Mouse (Mus musculus): ENCODE data around the gene Rpl6. TPM values are rescaled to one million over a fixed set of nuclear protein-coding genes. Genes with fewer than 3 reads are reported as not detected.

Rpl6 gene
- polyA plus RNA-seq, 1 experiment from 2014 or later: 343 TPM

GRCm38 (mm10) chr5:121232789-121233188 is 28.5 kb downstream of the Rpl6 start:
- Histone ChIP-seq H3K27ac (no peak overlapping the region), H3K9ac (no peak overlapping the region), H3K4me3 (no peak overlapping the region), H3K36me3 (replicated peaks) (no peaks in the 10 kb centered on the region), H3K9me3 (no peaks in the 10 kb centered on the region), H3K4me1 (no peaks in the 10 kb centered on the region), H3K27me3 (replicated peaks) (no peaks in the 10 kb centered on the region), H3K4me2 (no peak overlapping the region)
- ATAC-seq (replicated peaks): no peak
- 96% methylated on average over 1 of the region's 1 CpGs for WGBS

DNA sequence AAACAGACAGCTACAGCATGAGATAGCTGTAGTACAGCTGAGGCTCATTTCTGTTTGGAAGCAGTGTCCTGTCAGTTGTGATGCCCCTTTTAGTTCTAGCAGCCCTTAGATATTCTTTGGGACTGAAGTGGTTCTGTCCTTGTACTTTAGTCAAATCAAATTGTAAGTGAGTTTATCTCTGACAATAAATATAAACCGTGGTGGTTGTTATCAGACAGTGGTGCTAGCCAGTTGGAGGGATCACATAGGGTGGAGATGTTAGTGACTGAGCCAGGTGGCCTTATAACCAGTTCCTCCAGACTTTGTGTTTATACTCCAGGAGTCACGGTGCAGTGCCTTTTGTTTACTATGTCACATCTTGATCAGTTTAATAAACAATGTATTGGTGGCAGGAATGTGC is 29.4 kb downstream of the Rpl6 start:
- 92% methylated on average over 2 of the region's 2 CpGs for WGBS
- Histone ChIP-seq H3K27me3 (replicated peaks) (no peaks in the 10 kb centered on the region), H3K9ac (no peak overlapping the region), H3K4me2 (no peak overlapping the region), H3K4me1 (no peaks in the 10 kb centered on the region), H3K36me3 (replicated peaks) (no peaks in the 10 kb centered on the region), H3K9me3 (no peaks in the 10 kb centered on the region), H3K27ac (no peak overlapping the region), H3K4me3 (no peak overlapping the region)
- ATAC-seq (replicated peaks): no peak

- no peak overlapping the region for H3K4me2 ChIP-seq
- H3K9me3 ChIP-seq: no peaks in the 10 kb centered on the region
- H3K36me3 ChIP-seq (replicated peaks): no peaks in the 10 kb centered on the region
- H3K27ac ChIP-seq: no peak overlapping the region
- no peak overlapping the region for H3K4me3 ChIP-seq
- no peak overlapping the region for H3K9ac ChIP-seq
- H3K4me1 ChIP-seq: no peaks in the 10 kb centered on the region
- no peaks in the 10 kb centered on the region for H3K27me3 ChIP-seq (replicated peaks)
- 79% methylated on average over 5 of the region's 5 CpGs for WGBS
- no peak for ATAC-seq (replicated peaks)
Measured at GRCm38 (mm10) chr5:121236171-121236570, 31.9 kb downstream of the Rpl6 start.

- no peak overlapping the region for H3K27ac ChIP-seq
- H3K9ac ChIP-seq: no peak overlapping the region
- no peak overlapping the region for H3K4me2 ChIP-seq
- no peaks in the 10 kb centered on the region for H3K4me1 ChIP-seq
- no peak overlapping the region for H3K4me3 ChIP-seq
- H3K9me3 ChIP-seq: no peaks in the 10 kb centered on the region
- no peak for ATAC-seq (replicated peaks)
- no peaks in the 10 kb centered on the region for H3K36me3 ChIP-seq (replicated peaks)
- H3K27me3 ChIP-seq (replicated peaks): no peaks in the 10 kb centered on the region
- 86% methylated on average over 2 of the region's 2 CpGs for WGBS
Measured at GRCm38 (mm10) chr5:121238208-121238607, 33.9 kb downstream of the Rpl6 start.

DNA sequence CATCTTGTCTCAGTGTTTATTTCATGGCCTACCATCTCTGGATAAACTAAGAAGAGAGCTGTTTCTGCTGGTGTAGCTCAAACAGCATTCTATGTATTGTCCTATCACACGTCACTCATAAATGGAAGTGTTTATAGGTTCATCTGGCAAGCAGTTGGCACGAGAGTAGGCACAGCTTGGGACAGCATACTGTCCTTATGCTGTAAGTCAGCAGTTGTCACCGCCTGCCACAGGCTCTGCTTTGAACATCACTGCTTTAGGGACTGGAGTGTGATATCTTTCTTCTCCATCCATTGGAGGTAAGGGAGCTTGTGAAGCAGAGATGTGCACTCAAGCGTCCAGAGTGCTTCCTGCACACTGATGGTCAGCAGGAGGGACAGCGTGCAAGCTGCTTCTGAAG is 35.6 kb downstream of the Rpl6 start:
- WGBS: 78% methylated on average over 5 of the region's 5 CpGs

GRCm38 (mm10) chr5:121241182-121241581 is 36.9 kb downstream of the Rpl6 start:
- Histone ChIP-seq H3K4me2 (no peak overlapping the region), H3K4me3 (no peak overlapping the region), H3K27me3 (replicated peaks) (no peaks in the 10 kb centered on the region), H3K9me3 (no peaks in the 10 kb centered on the region), H3K9ac (no peak overlapping the region), H3K27ac (no peak overlapping the region), H3K36me3 (replicated peaks) (no peaks in the 10 kb centered on the region), H3K4me1 (peaks cover 3% of the 10 kb centered on the region)
- ATAC-seq (replicated peaks): no peak

More for the DNA sequence above, 35.6 kb downstream of the Rpl6 start:
- no peak for ATAC-seq (replicated peaks)
- Histone ChIP-seq H3K27me3 (replicated peaks) (no peaks in the 10 kb centered on the region), H3K4me1 (no peaks in the 10 kb centered on the region), H3K36me3 (replicated peaks) (no peaks in the 10 kb centered on the region), H3K27ac (no peak overlapping the region), H3K4me3 (no peak overlapping the region), H3K4me2 (no peak overlapping the region), H3K9ac (no peak overlapping the region), H3K9me3 (no peaks in the 10 kb centered on the region)

DNA sequence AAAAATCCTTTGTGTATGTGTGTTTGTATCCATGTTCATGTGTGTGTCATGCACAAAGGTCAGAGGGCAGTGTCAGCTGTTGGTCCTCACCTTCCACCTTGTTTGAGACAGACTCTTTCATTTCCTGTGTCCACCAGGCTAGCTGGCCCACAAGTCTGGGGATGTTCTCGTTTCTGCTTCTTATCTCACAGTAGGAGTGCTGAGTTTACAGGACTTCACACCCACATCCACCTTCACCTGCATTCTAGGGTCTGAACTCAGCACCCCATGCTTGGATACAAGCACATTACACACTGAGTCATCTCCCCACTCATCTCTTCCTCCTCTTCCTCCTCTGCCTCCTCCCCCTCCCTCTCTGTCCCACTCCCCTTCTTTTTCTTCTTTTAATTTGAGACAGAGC is 38.0 kb downstream of the Rpl6 start:
- WGBS: 75% methylated on average over 1 of the region's 1 CpGs
- no peaks in the 10 kb centered on the region for H3K27me3 ChIP-seq (replicated peaks)
- H3K27ac ChIP-seq: no peak overlapping the region
- H3K9ac ChIP-seq: no peak overlapping the region
- no peaks in the 10 kb centered on the region for H3K36me3 ChIP-seq (replicated peaks)
- H3K4me1 ChIP-seq: peaks cover 4% of the 10 kb centered on the region
- H3K9me3 ChIP-seq: no peaks in the 10 kb centered on the region
- no peak overlapping the region for H3K4me3 ChIP-seq
- no peak overlapping the region for H3K4me2 ChIP-seq
- ATAC-seq (replicated peaks): no peak

- Histone ChIP-seq H3K4me3 (no peak overlapping the region), H3K27me3 (replicated peaks) (no peaks in the 10 kb centered on the region), H3K4me1 (peaks cover 4% of the 10 kb centered on the region), H3K27ac (no peak overlapping the region), H3K4me2 (no peak overlapping the region), H3K36me3 (replicated peaks) (no peaks in the 10 kb centered on the region), H3K9ac (no peak overlapping the region), H3K9me3 (no peaks in the 10 kb centered on the region)
- WGBS: 85% methylated on average over 1 of the region's 1 CpGs
- ATAC-seq (replicated peaks): no peak
Measured at GRCm38 (mm10) chr5:121242701-121243100, 38.4 kb downstream of the Rpl6 start.

DNA sequence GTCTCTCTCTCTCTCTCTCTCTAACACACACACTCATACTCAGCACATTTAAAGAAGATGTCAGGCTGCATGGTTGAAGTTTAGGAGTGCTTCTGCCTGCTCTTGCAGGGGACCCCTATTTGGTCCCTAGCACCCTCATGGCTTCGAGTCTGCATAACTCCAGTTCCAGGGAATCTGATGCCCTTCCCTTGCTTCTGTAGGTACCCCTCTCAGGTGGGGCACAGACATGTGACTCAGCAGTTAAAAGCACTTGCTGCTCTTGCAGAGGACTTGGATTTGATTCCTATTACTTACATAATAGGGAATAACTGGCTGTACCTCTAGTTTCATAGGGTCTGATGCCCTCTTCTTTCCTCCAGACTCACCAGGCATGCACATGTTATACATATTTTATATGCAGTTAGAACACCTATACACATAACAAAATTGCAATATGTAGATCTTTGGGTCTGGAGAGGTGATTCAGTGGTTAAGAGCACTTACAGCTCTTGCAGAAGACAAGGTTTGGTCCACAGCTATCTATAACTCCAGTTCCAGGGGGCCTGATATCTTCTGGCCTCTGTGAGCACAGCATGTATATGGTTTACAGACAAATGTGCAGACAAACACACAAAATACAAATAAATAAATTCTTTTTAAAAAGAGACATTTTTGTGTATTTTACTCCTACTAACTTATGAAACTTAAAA is 39.5 kb downstream of the Rpl6 start:
- peaks cover 4% of the 10 kb centered on the region for H3K4me1 ChIP-seq
- H3K4me3 ChIP-seq: no peak overlapping the region
- H3K9ac ChIP-seq: no peak overlapping the region
- no peaks in the 10 kb centered on the region for H3K36me3 ChIP-seq (replicated peaks)
- H3K4me2 ChIP-seq: no peak overlapping the region
- H3K9me3 ChIP-seq: no peaks in the 10 kb centered on the region
- 94% methylated on average over 1 of the region's 1 CpGs for WGBS
- ATAC-seq (replicated peaks): no peak
- H3K27ac ChIP-seq: no peak overlapping the region
- no peaks in the 10 kb centered on the region for H3K27me3 ChIP-seq (replicated peaks)

DNA sequence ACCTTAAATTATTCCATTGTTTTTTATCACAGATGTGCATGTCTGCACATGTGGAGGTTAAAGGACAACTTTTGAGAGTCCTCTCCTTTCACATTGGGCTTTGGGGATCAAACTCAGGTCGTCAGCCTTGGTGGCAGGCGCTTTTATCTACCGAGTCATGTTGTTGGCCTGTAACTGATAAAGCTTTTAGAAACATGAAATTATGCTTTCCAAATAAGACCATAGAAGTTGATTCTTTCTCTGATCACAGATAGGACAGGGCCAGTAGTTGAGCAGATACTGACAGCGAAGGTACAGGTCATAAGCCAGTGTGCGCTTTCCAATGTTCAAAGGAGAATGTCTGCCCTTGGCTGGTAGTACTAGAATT is 40.1 kb downstream of the Rpl6 start:
- 93% methylated on average over 5 of the region's 5 CpGs for WGBS
- no peaks in the 10 kb centered on the region for H3K36me3 ChIP-seq (replicated peaks)
- no peak for ATAC-seq (replicated peaks)
- H3K4me2 ChIP-seq: no peak overlapping the region
- H3K4me1 ChIP-seq: peaks cover 4% of the 10 kb centered on the region
- no peak overlapping the region for H3K27ac ChIP-seq
- H3K27me3 ChIP-seq (replicated peaks): no peaks in the 10 kb centered on the region
- no peaks in the 10 kb centered on the region for H3K9me3 ChIP-seq
- H3K9ac ChIP-seq: no peak overlapping the region
- H3K4me3 ChIP-seq: no peak overlapping the region

DNA sequence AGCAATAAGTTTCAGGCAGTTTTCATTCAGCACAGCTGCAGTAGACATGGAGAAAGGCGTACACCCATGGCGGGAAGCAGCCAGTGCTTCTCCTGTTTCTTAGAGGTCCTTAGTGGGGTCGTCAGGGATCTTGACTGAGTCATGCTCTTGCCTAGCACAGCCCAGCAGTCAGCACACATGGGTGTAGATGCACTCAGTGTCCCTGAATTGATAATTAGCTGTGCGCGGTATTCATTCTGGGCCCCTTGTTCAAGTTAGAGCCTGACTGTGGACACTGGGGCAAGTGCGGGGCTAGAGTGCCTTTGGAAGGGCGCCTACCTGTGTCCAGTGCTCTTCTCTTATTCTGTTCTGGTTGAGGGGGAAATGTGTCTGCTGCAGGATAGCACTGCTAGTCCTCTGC is 40.9 kb downstream of the Rpl6 start:
- H3K9me3 ChIP-seq: no peaks in the 10 kb centered on the region
- WGBS: 82% methylated on average over 7 of the region's 7 CpGs

DNA sequence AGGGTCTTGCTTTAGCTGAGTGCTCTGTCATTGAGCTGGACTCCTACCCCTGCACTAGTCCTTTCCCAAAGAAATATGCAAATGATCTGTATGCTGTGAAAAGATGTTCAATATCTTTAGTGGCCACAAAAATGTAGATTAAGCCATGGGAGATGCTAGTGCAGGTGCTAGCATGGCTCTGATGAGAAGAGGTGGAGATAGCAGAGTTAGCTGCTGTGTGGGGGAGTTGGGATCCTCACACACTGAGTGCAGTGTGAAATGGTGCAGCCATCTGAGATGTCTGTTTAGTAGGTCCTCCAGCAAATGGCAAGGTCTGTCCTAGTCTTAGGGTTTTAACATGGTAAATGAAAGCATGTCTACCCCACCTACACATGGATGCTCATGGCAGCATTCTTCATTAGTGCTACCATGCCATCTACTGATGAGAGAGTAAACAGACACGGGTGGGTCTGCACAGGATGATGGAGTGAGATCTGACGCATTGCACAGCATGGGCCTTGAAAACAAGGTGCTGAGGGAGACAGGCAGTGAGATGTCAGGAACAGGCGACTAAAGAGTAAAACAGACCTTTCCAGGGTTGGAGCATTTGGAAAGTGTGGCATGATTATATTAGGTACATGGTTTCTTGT is 44.6 kb downstream of the Rpl6 start:
- H3K9ac ChIP-seq: no peak overlapping the region
- 85% methylated on average over 3 of the region's 3 CpGs for WGBS
- ATAC-seq (replicated peaks): no peak
- no peak overlapping the region for H3K4me3 ChIP-seq
- peaks cover 4% of the 10 kb centered on the region for H3K4me1 ChIP-seq
- H3K27me3 ChIP-seq (replicated peaks): no peaks in the 10 kb centered on the region
- peaks cover 2% of the 10 kb centered on the region; the same call in 1 of the 2 replicates for H3K36me3 ChIP-seq (replicated peaks)
- no peaks in the 10 kb centered on the region for H3K9me3 ChIP-seq
- no peak overlapping the region for H3K4me2 ChIP-seq
- no peak overlapping the region for H3K27ac ChIP-seq

More for the DNA sequence above, 40.9 kb downstream of the Rpl6 start:
- no peak overlapping the region for H3K4me2 ChIP-seq
- peaks cover 4% of the 10 kb centered on the region for H3K4me1 ChIP-seq
- no peaks in the 10 kb centered on the region for H3K36me3 ChIP-seq (replicated peaks)
- no peak overlapping the region for H3K4me3 ChIP-seq
- ATAC-seq (replicated peaks): no peak
- H3K9ac ChIP-seq: no peak overlapping the region
- H3K27me3 ChIP-seq (replicated peaks): no peaks in the 10 kb centered on the region
- H3K27ac ChIP-seq: no peak overlapping the region

GRCm38 (mm10) chr5:121249693-121250092 is 45.4 kb downstream of the Rpl6 start:
- H3K36me3 ChIP-seq (replicated peaks): peaks cover 7% of the 10 kb centered on the region; the same call in 1 of the 2 replicates
- no peaks in the 10 kb centered on the region for H3K27me3 ChIP-seq (replicated peaks)
- no peak overlapping the region for H3K9ac ChIP-seq
- H3K4me2 ChIP-seq: no peak overlapping the region
- no peaks in the 10 kb centered on the region for H3K9me3 ChIP-seq
- H3K4me1 ChIP-seq: peaks cover 4% of the 10 kb centered on the region
- WGBS: 89% methylated on average over 3 of the region's 3 CpGs
- no peak overlapping the region for H3K27ac ChIP-seq
- ATAC-seq (replicated peaks): no peak
- no peak overlapping the region for H3K4me3 ChIP-seq

Data from midbrain, embryonic 15.5 days (tissue).